Mouse (Mus musculus) intestine, postnatal 0 days (tissue): ENCODE results near the gene Timd2. TPM values are rescaled to one million over a fixed set of nuclear protein-coding genes. Genes with fewer than 3 reads are reported as not detected.
"Not testable (repeated sequence)": the region's sequence is repeated elsewhere in the genome, so short reads cannot be mapped to it uniquely, and the experiment has no call there.

Experiments
- ATAC-seq: fragments of 200-750 bp; cut with Nextera tagmentation; 2 replicates; pipeline ENCODE4 v1.8.0; 2017; ENCODE audit warnings: mild to moderate bottlenecking, moderate TSS enrichment, moderate library complexity
- H3K27ac ChIP-seq: fragments of 300-500 bp; sonication (generic); 2 replicates; pipeline ENCODE4 v1.5.1; 2014; ENCODE audit warnings: mild to moderate bottlenecking, low read depth, low read length, moderate library complexity
- H3K27me3 ChIP-seq: fragments of 300-500 bp; sonication (generic); replicated peaks from 2 replicates; pipeline ENCODE4 v1.6.1; 2014; ENCODE audit warnings: low read length, mixed read lengths; ENCODE audit not compliant: control insufficient read depth, insufficient read depth
- H3K36me3 ChIP-seq: fragments of 300-500 bp; sonication (generic); 2 replicates; pipeline ENCODE4 v1.6.1; 2014; ENCODE audit warnings: mild to moderate bottlenecking, moderate library complexity; ENCODE audit not compliant: control insufficient read depth, insufficient read depth
- H3K4me1 ChIP-seq: fragments of 300-500 bp; sonication (generic); replicated peaks from 2 replicates; pipeline ENCODE4 v1.6.1; 2014; ENCODE audit warnings: antibody characterized with exemption, low read length, mixed read lengths; ENCODE audit not compliant: control insufficient read depth, insufficient read depth
- H3K4me2 ChIP-seq: fragments of 300-500 bp; sonication (generic); replicated peaks from 2 replicates; pipeline ENCODE4 v1.6.1; 2014; ENCODE audit warnings: low read depth, mild to moderate bottlenecking, moderate library complexity
- H3K4me3 ChIP-seq: fragments of 300-500 bp; sonication (generic); 2 replicates; pipeline ENCODE4 v1.5.1; 2014; ENCODE audit warnings: low read depth, low read length
- H3K9ac ChIP-seq: fragments of 300-500 bp; sonication (generic); 2 replicates; pipeline ENCODE4 v1.6.1; 2014; ENCODE audit warnings: mild to moderate bottlenecking, low read depth, low read length
- H3K9me3 ChIP-seq: fragments of 300-500 bp; sonication (generic); 2 replicates; pipeline ENCODE4 v1.6.1; 2016; ENCODE audit warnings: mixed run types; ENCODE audit not compliant: control insufficient read depth
- CTCF ChIP-seq: sonication (generic); IDR thresholded peaks from 2 replicates; pipeline ENCODE4 v1.5.1; 2016; ENCODE audit warnings: low read depth, mild to moderate bottlenecking, control low read depth, antibody characterized with exemption, moderate library complexity
- WGBS: fragments of 180-500 bp; shearing (Covaris S2); extraction: QIAGEN DNeasy Blood & Tissue Kit; methylation state at CpG from one replicate; pipeline ENCODE4 v1.1.7; 2014; 5-methylcytosine and 5-hydroxymethylcytosine counted together
- polyA plus RNA-seq: library from polyadenylated mRNA; unstranded; fragments of >200 nt; fragmentation: Nextera tagmentation; extraction: Ambion mirVana; gene quantifications from 2 replicates; pipeline ENCODE4 v1.2.1, GENCODE M21; 2015

The Timd2 gene
- polyA plus RNA-seq, 1 experiment from 2014 or later = 1.9 TPM

GRCm38 (mm10) chr11:46697433-46698277 lies 9.2 kb downstream of the Timd2 start:
- Histone ChIP-seq H3K27ac (no peak overlapping the region), H3K4me3 (no peak overlapping the region), H3K27me3 (no peaks in the 10 kb centered on the region), H3K36me3 (no peaks in the 10 kb centered on the region), H3K4me2 (no peak overlapping the region), H3K4me1 (no peaks in the 10 kb centered on the region), H3K9ac (no peak overlapping the region), H3K9me3 (no peaks in the 10 kb centered on the region)
- WGBS = 87% methylated on average over 5 of the region's 5 CpGs
- no peak for ATAC-seq
- TF ChIP-seq CTCF = no peak

- H3K9me3 ChIP-seq, H3K27ac ChIP-seq, H3K27me3 ChIP-seq, ATAC-seq, H3K4me1 ChIP-seq, H3K9ac ChIP-seq, H3K4me3 ChIP-seq, H3K4me2 ChIP-seq, H3K36me3 ChIP-seq: not testable (repeated sequence)
- 75% methylated on average over 2 of the region's 2 CpGs for WGBS
These were observed 11.0 kb downstream of the Timd2 start for GRCm38 (mm10) chr11:46695849-46696248.

DNA sequence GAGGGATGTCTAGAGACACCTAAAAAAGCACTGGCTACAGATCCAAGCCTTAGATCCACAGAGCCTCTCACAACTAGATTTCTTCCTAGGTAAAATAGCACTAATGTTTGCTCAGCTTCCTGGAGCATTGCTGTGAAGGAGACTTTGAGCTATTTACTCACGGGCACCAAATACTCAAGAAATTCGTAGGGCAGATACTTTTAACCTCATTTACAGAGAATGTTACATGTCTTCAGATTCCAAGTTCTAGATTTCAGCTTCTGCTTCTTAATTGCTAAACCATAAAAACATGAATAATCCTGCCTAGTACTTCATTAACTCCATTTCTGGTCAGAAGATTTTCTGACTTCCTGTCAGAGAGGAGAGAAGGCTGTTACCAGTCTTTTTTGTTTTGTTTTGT lies 16.7 kb downstream of the Timd2 start:
- no peak overlapping the region for H3K4me2 ChIP-seq
- no peaks in the 10 kb centered on the region for H3K9me3 ChIP-seq
- WGBS = 64% methylated on average over 2 of the region's 2 CpGs
- TF ChIP-seq CTCF = no peak
- no peaks in the 10 kb centered on the region for H3K36me3 ChIP-seq
- no peak for ATAC-seq
- no peak overlapping the region for H3K27ac ChIP-seq
- H3K4me1 ChIP-seq = no peaks in the 10 kb centered on the region
- no peak overlapping the region for H3K4me3 ChIP-seq
- no peaks in the 10 kb centered on the region for H3K27me3 ChIP-seq
- no peak overlapping the region for H3K9ac ChIP-seq

DNA sequence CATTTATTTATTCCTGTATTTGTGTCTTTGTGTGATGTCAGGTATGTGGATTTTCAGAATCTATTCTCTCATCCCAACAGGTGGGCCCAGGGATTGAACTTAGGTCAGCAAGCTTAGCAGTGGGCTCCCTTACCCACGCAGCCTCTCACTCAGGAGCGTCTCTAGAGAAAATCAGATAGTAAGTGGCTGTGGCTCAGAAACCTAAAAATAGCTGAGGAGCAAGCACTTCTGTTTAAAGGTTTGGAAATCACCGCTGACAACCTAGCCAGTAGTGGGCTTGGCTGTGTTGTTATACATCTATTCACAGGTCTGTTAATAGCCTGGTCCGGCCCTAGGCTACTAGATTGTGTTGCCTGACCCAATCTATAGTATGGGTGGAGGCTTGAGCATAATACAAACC lies 23.1 kb downstream of the Timd2 start:
- Histone ChIP-seq H3K27ac (no peak overlapping the region), H3K9ac (no peak overlapping the region), H3K4me2 (no peak overlapping the region), H3K4me1 (no peaks in the 10 kb centered on the region), H3K36me3 (no peaks in the 10 kb centered on the region), H3K9me3 (no peaks in the 10 kb centered on the region), H3K4me3 (no peak overlapping the region), H3K27me3 (no peaks in the 10 kb centered on the region)
- no peak for TF ChIP-seq CTCF
- no peak for ATAC-seq
- 47% methylated on average over 4 of the region's 4 CpGs for WGBS

DNA sequence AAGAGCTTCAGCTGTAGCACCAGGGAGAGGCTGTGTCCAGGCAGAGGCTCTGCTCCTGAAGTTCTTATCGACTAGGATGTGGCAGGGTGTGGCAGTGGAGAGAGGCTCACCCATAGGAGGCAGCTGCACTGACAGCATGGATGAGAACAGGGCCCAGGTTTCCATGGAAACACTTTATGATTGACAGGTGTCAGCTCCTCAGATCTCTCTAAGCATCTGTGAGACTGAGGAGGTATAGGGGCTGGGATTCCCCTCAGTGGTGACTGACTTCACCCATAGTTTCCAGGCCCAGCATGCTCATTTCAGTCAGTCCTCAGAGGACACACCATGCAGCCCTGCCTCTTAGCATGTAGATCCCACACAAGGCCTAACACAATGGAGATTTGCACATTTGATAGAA lies 24.0 kb downstream of the Timd2 start:
- H3K4me2 ChIP-seq = no peak overlapping the region
- no peaks in the 10 kb centered on the region for H3K4me1 ChIP-seq
- WGBS = 43% methylated on average over 1 of the region's 1 CpGs
- H3K4me3 ChIP-seq = no peak overlapping the region
- H3K9ac ChIP-seq = no peak overlapping the region
- H3K9me3 ChIP-seq = no peaks in the 10 kb centered on the region
- H3K36me3 ChIP-seq = no peaks in the 10 kb centered on the region
- H3K27ac ChIP-seq = no peak overlapping the region
- no peak for ATAC-seq
- TF ChIP-seq CTCF = no peak
- H3K27me3 ChIP-seq = no peaks in the 10 kb centered on the region

DNA sequence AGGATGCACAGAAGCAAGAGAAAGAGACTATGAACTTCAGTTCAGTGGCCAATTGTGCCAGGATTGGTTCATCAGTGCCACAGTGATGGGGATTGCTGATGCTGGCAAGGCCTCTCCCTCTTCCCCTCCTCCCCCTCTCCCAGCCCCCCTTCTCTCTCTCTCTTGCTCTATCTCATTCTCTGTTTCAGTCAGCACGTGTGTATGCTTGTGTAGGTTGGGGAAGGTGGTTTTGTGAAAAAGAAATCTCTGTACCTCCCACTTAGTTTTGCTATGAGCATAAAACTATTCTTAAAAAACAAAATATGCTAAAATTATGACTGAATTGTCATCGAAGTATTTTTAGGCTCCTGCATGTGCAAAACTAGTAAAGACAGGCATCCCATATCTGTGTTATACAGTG lies 38.9 kb downstream of the Timd2 start:
- Histone ChIP-seq H3K4me1 (no peaks in the 10 kb centered on the region), H3K27ac (no peak overlapping the region), H3K9ac (no peak overlapping the region), H3K27me3 (no peaks in the 10 kb centered on the region), H3K9me3 (no peaks in the 10 kb centered on the region), H3K36me3 (no peaks in the 10 kb centered on the region), H3K4me2 (no peak overlapping the region), H3K4me3 (no peak overlapping the region)
- TF ChIP-seq CTCF = no peak
- no peak for ATAC-seq
- 73% methylated on average over 2 of the region's 2 CpGs for WGBS
